Mouse (Mus musculus) induced T-regulatory cell, adult 2 months (primary cell): ENCODE data around the gene Tmem8b.

Experiments used
- DNase-seq: peaks from one replicate; pipeline ENCODE4 v3.0.0-alpha.2; 2012; ENCODE audit warnings: low read depth

The Tmem8b gene

GRCm38 (mm10) chr4:43656339-43657109 is 12.2 kb upstream of the Tmem8b start, which contains the start of gene Hint2:
Hint2 (minus strand) TSS chr4:43656466.
- peak; percentile 96 for DNase-seq

- DNase-seq: peak; percentile 28
Observed at GRCm38 (mm10) chr4:43657146-43657545, 11.6 kb upstream of the Tmem8b start.

GRCm38 (mm10) chr4:43666412-43666811 is 2.4 kb upstream of the Tmem8b start:
- DNase-seq: peak; percentile 49

- DNase-seq: no peak
Observed at GRCm38 (mm10) chr4:43669428-43669794, 640 bp downstream of the Tmem8b start.

- DNase-seq: peak; percentile 92
Observed at GRCm38 (mm10) chr4:43672070-43672469, 3.3 kb downstream of the Tmem8b start.

- DNase-seq: no peak
Observed at GRCm38 (mm10) chr4:43673703-43674102, 4.9 kb downstream of the Tmem8b start.

GRCm38 (mm10) chr4:43674974-43675373 is 6.2 kb downstream of the Tmem8b start:
- no peak for DNase-seq

- no peak for DNase-seq
Observed at GRCm38 (mm10) chr4:43675608-43676007, 6.8 kb downstream of the Tmem8b start.

- DNase-seq: no peak
Observed at GRCm38 (mm10) chr4:43678541-43678940, 9.8 kb downstream of the Tmem8b start.

- no peak for DNase-seq
Observed at GRCm38 (mm10) chr4:43679416-43680043, 10.8 kb downstream of the Tmem8b start.

- no peak for DNase-seq
Observed at GRCm38 (mm10) chr4:43690021-43690420, 21.2 kb downstream of the Tmem8b start.

GRCm38 (mm10) chr4:43691026-43691425 is 22.3 kb downstream of the Tmem8b start:
- no peak for DNase-seq

GRCm38 (mm10) chr4:43693806-43694241 is 25.1 kb downstream of the Tmem8b start:
- DNase-seq: no peak

GRCm38 (mm10) chr4:43694439-43695248 is 25.9 kb downstream of the Tmem8b start:
- no peak for DNase-seq

GRCm38 (mm10) chr4:43695249-43695671 is 26.5 kb downstream of the Tmem8b start:
- no peak for DNase-seq

GRCm38 (mm10) chr4:43696561-43696960 is 27.8 kb downstream of the Tmem8b start:
- no peak for DNase-seq

- DNase-seq: no peak
Observed at GRCm38 (mm10) chr4:43700707-43701106, 31.9 kb downstream of the Tmem8b start, which contains the start of gene Olfr70. Olfr70 (minus strand) TSS chr4:43700807.

GRCm38 (mm10) chr4:43703439-43703838 is 34.7 kb downstream of the Tmem8b start:
- peak; percentile 29 for DNase-seq

- DNase-seq: no peak
Observed at GRCm38 (mm10) chr4:43703851-43704250, 35.1 kb downstream of the Tmem8b start.

- no peak for DNase-seq
Observed at GRCm38 (mm10) chr4:43705991-43706390, 37.2 kb downstream of the Tmem8b start.

- DNase-seq: no peak
Observed at GRCm38 (mm10) chr4:43709869-43710268, 41.1 kb downstream of the Tmem8b start, which contains the start of gene Olfr71. Olfr71 (minus strand) TSS chr4:43710255.

- DNase-seq: peak; percentile 72
Observed at GRCm38 (mm10) chr4:43711821-43712220, 43.0 kb downstream of the Tmem8b start.
